Mouse (Mus musculus) urinary bladder, postnatal 36 days (tissue): ENCODE measurements around the gene Ythdf2.
"Not testable (repeated sequence)": the region's sequence is repeated elsewhere in the genome, so short reads cannot be mapped to it uniquely, and the experiment has no call there.

Experiments used
- DNase-seq, 2 experiments: peaks; one replicate each; pipeline ENCODE4 v3.0.0; 2022; ENCODE audit warnings: low spot score in 2 of 2, mixed read lengths in 1 of 2

Gene Ythdf2

GRCm38 (mm10) chr4:132211953-132212734 lies at the start of gene Ythdf2:
Gene Ythdf2 (minus strand): TSS chr4:132212303.
- DNase-seq, result peak; percentile 94 to 96

- peak; percentile 16 to 31 for DNase-seq
Measured at GRCm38 (mm10) chr4:132260404-132261379, 48.6 kb upstream of the Ythdf2 start.

- DNase-seq, result peak in 1 of 2 experiments; percentile 25
Measured at GRCm38 (mm10) chr4:132259248-132259647, 47.1 kb upstream of the Ythdf2 start.

- no peak for DNase-seq
Measured at GRCm38 (mm10) chr4:132256384-132256783, 44.3 kb upstream of the Ythdf2 start.

- DNase-seq, result no peak
Measured at GRCm38 (mm10) chr4:132254986-132255385, 42.9 kb upstream of the Ythdf2 start.

- no peak for DNase-seq
Measured at GRCm38 (mm10) chr4:132253622-132254021, 41.5 kb upstream of the Ythdf2 start.

- no peak for DNase-seq
Measured at GRCm38 (mm10) chr4:132253128-132253527, 41.0 kb upstream of the Ythdf2 start.

GRCm38 (mm10) chr4:132251596-132251995 lies 39.5 kb upstream of the Ythdf2 start:
- DNase-seq, result no peak

GRCm38 (mm10) chr4:132247451-132247997 lies 35.4 kb upstream of the Ythdf2 start:
- no peak for DNase-seq

- no peak for DNase-seq
Measured at GRCm38 (mm10) chr4:132245643-132246042, 33.5 kb upstream of the Ythdf2 start.

GRCm38 (mm10) chr4:132241208-132241607 lies 29.1 kb upstream of the Ythdf2 start:
- no peak for DNase-seq

- DNase-seq, result no peak
Measured at GRCm38 (mm10) chr4:132240367-132240766, 28.3 kb upstream of the Ythdf2 start.

- DNase-seq, result no peak
Measured at GRCm38 (mm10) chr4:132238356-132238755, 26.3 kb upstream of the Ythdf2 start.

GRCm38 (mm10) chr4:132234710-132235109 lies 22.6 kb upstream of the Ythdf2 start:
- DNase-seq, result no peak

- DNase-seq, result no peak
Measured at GRCm38 (mm10) chr4:132230422-132230821, 18.3 kb upstream of the Ythdf2 start.

GRCm38 (mm10) chr4:132222001-132222400 lies 9.9 kb upstream of the Ythdf2 start:
- not testable (repeated sequence) for DNase-seq

GRCm38 (mm10) chr4:132218439-132218838 lies 6.3 kb upstream of the Ythdf2 start:
- not testable (repeated sequence) for DNase-seq

- no peak for DNase-seq
Measured at GRCm38 (mm10) chr4:132217781-132218180, 5.7 kb upstream of the Ythdf2 start.

- no peak for DNase-seq
Measured at GRCm38 (mm10) chr4:132216602-132217001, 4.5 kb upstream of the Ythdf2 start.

- DNase-seq, result no peak
Measured at GRCm38 (mm10) chr4:132214847-132215246, 2.7 kb upstream of the Ythdf2 start.

GRCm38 (mm10) chr4:132211091-132211942 lies 786 bp downstream of the Ythdf2 start:
- peak; percentile 15 to 18 for DNase-seq
